Mouse (Mus musculus) Patski (cell line): ENCODE results near the gene Specc1. TPM values are rescaled to one million over a fixed set of nuclear protein-coding genes. Genes with fewer than 3 reads are reported as not detected.

Source experiments
- ATAC-seq: fragments of 100-300 bp; one replicate; pipeline ENCODE4 v1.8.0; 2021
- CTCF ChIA-PET: fragments of 350-600 bp; sonication (Branson Sonifier 250); formaldehyde crosslinking; loops from one replicate; lab custom pipeline; 2022; ENCODE audit warnings: inconsistent platforms; lab: Charles Lee
- POLR2A ChIA-PET: fragments of 350-600 bp; sonication (Branson Sonifier 250); formaldehyde crosslinking; loops from one replicate; lab custom pipeline; 2022; ENCODE audit warnings: antibody characterized with exemption, inconsistent platforms; lab: Charles Lee
- DNase-seq: peaks from one replicate; pipeline ENCODE4 v3.0.0-alpha.2; 2011; ENCODE audit warnings: low read depth, low spot score
- H3K27me3 ChIP-seq: fragments of 371-371 bp; one replicate; pipeline ENCODE4 v1.5.1; 2021
- CTCF ChIP-seq: fragments of 100-300 bp; IDR thresholded peaks from one replicate; pipeline ENCODE4 v1.5.1; 2021
- in situ Hi-C: fragments of 300-500 bp; cut with MboI; formaldehyde crosslinking; loops from 3 replicates; pipeline ENCODE4 v1.11.1; 2018; ENCODE audit warnings: low pct_unique_long_range_greater_than_20kb, mixed read lengths
- polyA plus RNA-seq: library from polyadenylated mRNA; unstranded; gene quantifications from one replicate; pipeline ENCODE4 v1.2.3, GENCODE M21; 2021

Gene Specc1
- polyA plus RNA-seq, 1 experiment from 2014 or later, result 27.8 TPM

DNA sequence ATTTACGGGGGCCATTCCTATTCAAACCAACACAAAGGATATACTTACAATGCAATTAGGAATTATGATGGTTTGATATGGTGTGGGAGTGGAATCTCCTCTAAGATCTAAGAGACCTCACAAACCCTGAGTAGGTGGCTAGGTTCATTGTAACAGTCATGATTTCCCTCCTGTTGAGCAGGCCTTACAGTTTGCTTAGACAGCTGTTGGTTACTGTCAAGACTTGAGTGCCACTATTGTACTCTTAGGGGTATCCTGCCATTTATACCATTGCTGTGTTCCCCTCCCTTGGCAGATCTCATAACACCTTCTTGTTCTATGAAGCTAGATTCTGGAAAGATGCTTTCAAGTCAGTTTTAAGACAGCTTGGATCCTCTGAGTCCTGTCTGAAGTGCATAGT, 78.7 kb downstream of the Specc1 start:
- no peak for DNase-seq
- TF ChIP-seq CTCF, result no peak
- POLR2A ChIA-PET, result no interaction called here

DNA sequence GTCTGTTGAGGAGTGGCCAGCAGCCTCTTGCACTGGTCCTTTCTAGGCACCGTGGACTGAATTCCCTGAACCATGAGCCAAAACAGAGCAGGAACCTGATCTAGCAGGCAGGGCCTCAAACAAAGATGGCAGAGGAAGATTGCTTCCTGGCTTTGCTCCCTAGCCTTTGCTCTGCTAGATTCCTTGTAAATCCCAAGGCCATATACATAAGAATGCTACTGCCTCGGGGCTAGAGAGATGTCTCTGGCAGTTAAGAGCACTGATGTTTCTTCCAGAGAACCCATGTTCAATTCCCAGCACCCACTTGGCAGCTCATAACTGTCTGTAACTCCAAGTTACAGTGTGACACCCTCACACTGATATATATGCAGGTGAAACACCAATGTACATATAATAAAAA, 83.6 kb downstream of the Specc1 start:
- DNase-seq (no peak), ATAC-seq (no peak)
- TF ChIP-seq CTCF, result no peak
- CTCF ChIA-PET, result interaction anchor here (2.0 kb wide), 1 partner anchor 83 kb away, joined by 6 read pairs; the partner anchor contains the start of gene Specc1
- no peaks in the 10 kb centered on the region for H3K27me3 ChIP-seq
- POLR2A ChIA-PET, result no interaction called here
- in situ Hi-C loops, result no loop called here

More for the DNA sequence above, 78.7 kb downstream of the Specc1 start:
- CTCF ChIA-PET, result interaction anchor here (1.9 kb wide), 1 partner anchor 221 kb away, joined by 3 read pairs; no protein-coding TSS in a partner anchor
- in situ Hi-C loops, result no loop called here
- ATAC-seq, result no peak
- no peaks in the 10 kb centered on the region for H3K27me3 ChIP-seq

DNA sequence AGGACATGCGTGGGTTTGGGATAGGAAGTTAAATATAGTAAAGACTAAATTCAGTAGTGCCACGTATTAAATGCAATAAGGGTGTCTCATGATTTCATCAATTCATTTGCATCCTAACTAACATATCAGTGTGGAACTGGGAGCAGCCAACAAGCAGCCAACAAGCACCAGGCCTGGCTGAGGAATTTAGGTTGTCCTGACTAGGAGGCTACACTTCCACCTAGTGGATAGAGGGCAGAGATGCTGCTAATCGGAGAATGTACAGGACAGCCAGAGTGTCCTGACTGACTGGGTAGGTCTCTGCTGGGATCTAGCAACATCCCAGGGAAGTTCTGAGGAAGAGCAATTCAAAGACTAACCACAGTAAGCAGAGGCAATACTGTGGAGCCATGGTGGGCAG, 88.1 kb downstream of the Specc1 start:
- TF ChIP-seq CTCF, result peak; percentile 91
- no peaks in the 10 kb centered on the region for H3K27me3 ChIP-seq
- DNase-seq, result no peak

DNA sequence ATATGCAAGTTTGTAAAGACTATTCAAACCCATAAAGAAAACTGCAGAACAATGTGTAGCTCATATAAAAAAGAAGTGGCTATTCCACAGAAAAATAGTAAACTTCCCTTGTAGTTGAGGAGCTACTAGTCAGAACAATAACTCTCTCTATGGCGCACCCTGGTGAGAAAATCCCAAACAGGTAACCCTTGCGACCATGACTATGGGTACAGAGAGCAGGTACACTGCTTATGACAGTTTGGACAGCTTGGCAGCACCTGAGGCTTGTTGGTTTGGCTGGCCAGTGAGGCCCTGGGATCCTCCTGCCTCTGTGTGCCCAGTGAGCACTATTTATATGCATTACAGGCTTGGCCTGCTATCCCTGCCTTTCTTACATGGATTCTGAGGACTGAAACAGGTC, 89.4 kb downstream of the Specc1 start:
- POLR2A ChIA-PET, result no interaction called here
- H3K27me3 ChIP-seq, result no peaks in the 10 kb centered on the region
- TF ChIP-seq CTCF, result no peak
- CTCF ChIA-PET, result no interaction called here
- DNase-seq (no peak), ATAC-seq (no peak)
- in situ Hi-C loops, result loop anchor here (5.0 kb wide), 3 partner anchors 81 to 231 kb away; no protein-coding TSS in a partner anchor

More for the DNA sequence above, 88.1 kb downstream of the Specc1 start:
- CTCF ChIA-PET, result interaction anchor here (2.9 to 3.4 kb wide), 2 partner anchors 94 to 234 kb away, joined by 8 to 12 read pairs; no protein-coding TSS in a partner anchor
- POLR2A ChIA-PET, result no interaction called here
- ATAC-seq, result peak; percentile 67
- in situ Hi-C loops, result loop anchor here (5.0 kb wide), 3 partner anchors 83 to 233 kb away; no protein-coding TSS in a partner anchor

DNA sequence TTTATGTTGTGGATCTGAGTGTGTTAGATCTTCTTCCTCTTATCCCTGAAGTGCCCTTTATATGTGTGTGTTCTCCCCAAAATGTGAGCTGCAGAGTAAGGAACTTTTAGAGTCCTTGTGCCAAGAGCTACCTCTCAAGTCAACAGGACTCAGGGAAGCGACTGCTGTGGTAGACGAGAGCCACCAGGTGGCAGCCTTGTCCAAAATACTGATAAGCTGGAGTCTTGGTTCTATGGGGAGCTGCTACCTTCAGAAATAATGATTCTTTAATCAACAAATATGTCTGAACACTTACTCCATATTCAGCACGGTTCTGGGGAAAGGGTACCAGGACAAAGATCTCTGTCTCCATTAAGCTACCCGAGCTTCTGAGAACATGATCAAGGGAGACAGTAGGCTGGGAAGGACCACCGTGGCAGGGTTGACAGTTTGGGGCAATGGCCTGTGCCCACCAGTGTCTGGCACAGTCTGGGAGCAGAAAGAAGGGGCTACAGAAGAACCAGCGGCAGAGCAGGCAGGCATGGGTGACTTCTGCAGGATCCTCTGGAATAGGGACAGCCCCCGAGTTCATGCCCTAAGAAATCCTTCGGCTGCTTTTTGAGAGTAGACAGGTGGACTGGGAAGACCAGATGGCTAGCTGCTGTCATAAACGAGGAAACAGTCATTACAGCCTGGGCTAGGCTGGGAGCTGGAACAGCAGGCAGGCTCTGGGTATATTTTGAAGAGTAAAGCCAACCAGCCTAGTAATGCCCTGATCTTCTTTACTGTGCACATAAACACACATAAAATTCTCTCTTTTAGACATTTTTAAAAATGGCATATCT, 91.5 kb downstream of the Specc1 start:
- no peaks in the 10 kb centered on the region for H3K27me3 ChIP-seq
- in situ Hi-C loops, result loop anchor here (5.0 kb wide), 3 partner anchors 79 to 229 kb away; no protein-coding TSS in a partner anchor
- ATAC-seq (no peak), DNase-seq (no peak)
- ChIA-PET POLR2A (interaction anchor here (1.3 kb wide), 1 partner anchor 233 kb away, joined by 3 read pairs; the partner anchor contains the start of gene Zswim7), CTCF (interaction anchor here (0.7 to 2.9 kb wide), 23 partner anchors 11 to 232 kb away, joined by 3 to 31 read pairs (median 4); partner anchors contain the start of genes Ttc19 and Zswim7)
- TF ChIP-seq CTCF, result peak; percentile 90

DNA sequence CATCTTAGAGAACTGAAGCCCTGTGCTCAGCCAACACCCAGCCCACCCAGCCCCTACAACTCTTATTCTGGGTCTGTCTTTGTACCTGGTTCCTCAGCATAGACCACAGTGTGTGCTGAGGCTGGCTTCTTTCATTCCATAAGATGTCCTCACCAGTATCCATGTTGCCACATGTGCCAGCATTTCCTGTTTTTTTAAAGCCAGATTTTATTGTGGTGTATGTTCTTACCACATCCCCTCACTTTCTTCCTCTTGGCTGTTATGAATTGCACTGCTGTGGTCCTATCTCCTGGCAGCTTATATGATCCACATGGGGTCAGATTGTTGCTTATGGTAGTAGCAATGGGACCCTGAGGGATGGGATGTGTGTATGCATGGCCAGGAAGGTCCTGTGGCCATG, 92.6 kb downstream of the Specc1 start:
- POLR2A ChIA-PET, result no interaction called here
- no peak for ATAC-seq
- no peak for TF ChIP-seq CTCF
- DNase-seq, result no peak
- in situ Hi-C loops, result loop anchor here (5.0 kb wide), 3 partner anchors 78 to 228 kb away; no protein-coding TSS in a partner anchor
- CTCF ChIA-PET, result interaction anchor here (0.7 to 2.9 kb wide), 11 partner anchors 61 to 242 kb away, joined by 3 to 31 read pairs (median 4); partner anchors contain the start of genes Ttc19 and Zswim7
- H3K27me3 ChIP-seq, result no peaks in the 10 kb centered on the region

DNA sequence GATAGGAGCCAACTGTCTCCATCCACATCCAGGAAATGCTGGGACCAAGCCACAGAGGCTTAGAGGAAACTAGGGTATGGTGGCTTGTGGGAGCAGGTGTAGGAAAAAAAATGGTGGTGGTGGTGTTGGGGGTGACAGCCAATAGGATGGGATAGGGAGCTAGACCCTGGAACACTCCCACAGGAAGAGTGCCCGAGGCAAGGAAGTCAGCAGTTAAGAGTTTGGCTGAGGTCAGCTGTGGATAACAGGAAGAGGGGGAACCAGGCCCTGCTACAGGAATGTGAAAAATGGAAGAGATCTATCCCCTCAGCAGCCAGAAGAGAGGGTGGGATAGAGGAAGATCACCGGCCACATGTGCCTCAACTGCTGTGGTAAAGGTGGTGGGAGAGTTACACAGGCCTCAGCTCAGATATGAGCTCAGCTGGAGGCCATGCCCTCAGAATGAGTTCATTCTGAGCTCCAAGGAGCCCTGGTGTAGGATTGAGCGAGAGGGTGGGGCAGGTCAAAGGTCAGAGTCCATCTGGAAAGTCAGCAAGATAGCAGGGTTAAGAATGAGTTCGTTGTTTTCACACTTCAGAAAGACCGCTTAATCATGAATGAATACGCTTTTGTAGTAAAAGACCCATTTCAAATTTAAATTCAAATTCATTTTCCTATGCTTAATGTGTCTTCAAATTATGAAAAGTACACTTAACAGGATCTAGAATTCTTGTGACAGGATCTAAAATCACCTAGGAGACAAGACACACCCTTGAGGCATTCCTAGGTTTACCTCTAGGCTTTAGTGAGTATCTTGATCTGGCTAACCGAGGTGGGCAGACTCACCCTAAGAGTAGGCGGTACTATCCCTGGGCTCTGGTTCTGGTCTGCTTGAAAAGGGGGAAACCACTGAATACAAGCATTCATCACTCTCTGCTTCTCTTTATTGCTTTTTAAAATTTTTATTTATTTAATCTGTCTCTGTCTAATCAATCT, 94.1 kb downstream of the Specc1 start:
- DNase-seq (no peak), ATAC-seq (no peak)
- CTCF ChIA-PET, result interaction anchor here (0.9 to 2.9 kb wide), 6 partner anchors 68 to 230 kb away, joined by 3 to 22 read pairs (median 4); partner anchors contain the start of genes Ttc19 and Zswim7
- in situ Hi-C loops, result no loop called here
- H3K27me3 ChIP-seq, result no peaks in the 10 kb centered on the region
- POLR2A ChIA-PET, result no interaction called here
- TF ChIP-seq CTCF, result no peak

DNA sequence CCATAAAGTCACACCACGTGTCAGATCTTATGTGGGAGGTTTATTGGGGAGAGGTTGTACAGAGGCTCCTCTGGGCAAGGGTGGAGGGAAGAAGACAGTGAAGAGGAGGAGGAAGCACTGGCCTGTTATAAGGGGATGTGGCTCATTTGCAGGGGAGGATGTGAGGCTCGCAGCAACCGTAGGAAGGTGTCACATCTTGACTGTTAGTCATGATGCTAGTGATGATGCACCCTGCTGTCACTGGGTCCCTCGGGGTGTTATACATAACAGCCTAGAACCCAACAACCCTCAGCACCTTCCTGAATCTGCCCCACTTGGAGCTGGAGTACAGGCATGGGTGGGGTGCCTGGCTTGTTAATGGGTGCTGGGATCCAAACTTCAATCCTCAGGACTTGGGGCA, 94.9 kb downstream of the Specc1 start:
- no peak for TF ChIP-seq CTCF
- ATAC-seq, result no peak
- in situ Hi-C loops, result no loop called here
- POLR2A ChIA-PET, result no interaction called here
- DNase-seq, result no peak
- H3K27me3 ChIP-seq, result no peaks in the 10 kb centered on the region
- CTCF ChIA-PET, result interaction anchor here (1.3 to 1.4 kb wide), 2 partner anchors 220 to 226 kb away, joined by 3 read pairs; no protein-coding TSS in a partner anchor

DNA sequence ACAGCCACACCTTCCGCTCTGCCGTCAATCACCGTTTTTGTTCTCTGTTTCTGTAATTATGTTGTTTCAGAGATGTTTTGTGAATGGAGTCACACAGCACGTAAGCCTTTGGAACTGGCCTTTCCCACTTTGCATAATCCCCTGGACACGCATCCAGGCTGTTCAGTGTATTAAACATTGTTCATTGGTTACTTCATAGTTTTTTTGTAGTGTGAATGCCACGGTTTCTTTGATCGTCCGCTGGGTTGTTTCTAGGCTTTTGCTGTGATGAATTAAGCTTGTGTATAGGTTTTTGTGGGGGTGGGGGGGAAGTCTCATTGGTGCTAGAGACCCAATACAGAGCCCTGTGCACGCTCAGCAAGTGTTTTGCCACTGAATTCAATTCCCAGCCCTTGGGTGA, 97.4 kb downstream of the Specc1 start:
- POLR2A ChIA-PET, result no interaction called here
- no peak for ATAC-seq
- DNase-seq, result no peak
- no peak for TF ChIP-seq CTCF
- in situ Hi-C loops, result no loop called here
- H3K27me3 ChIP-seq, result no peaks in the 10 kb centered on the region
- CTCF ChIA-PET, result interaction anchor here (1.3 kb wide), 1 partner anchor 79 kb away, joined by 3 read pairs; no protein-coding TSS in a partner anchor
